Mouse (Mus musculus) stomach, postnatal 0 days (tissue): Measurements from ENCODE around the gene Gm27029. TPM values are rescaled to one million over a fixed set of nuclear protein-coding genes. Genes with fewer than 3 reads are reported as not detected.

ENCODE experiments used
- ATAC-seq: fragments of 200-750 bp; cut with Nextera tagmentation; 2 replicates; pipeline ENCODE4 v1.8.0; 2017; ENCODE audit not compliant: low FRiP score, low TSS enrichment
- DNase-seq: peaks from one replicate; pipeline ENCODE4 v3.0.0-alpha.2; 2016; ENCODE audit warnings: low spot score
- H3K27ac ChIP-seq: fragments of 300-500 bp; sonication (generic); replicated peaks from 2 replicates; pipeline ENCODE4 v1.5.1; 2014; ENCODE audit warnings: mild to moderate bottlenecking, control low read depth
- H3K27me3 ChIP-seq: fragments of 300-500 bp; sonication (generic); 2 replicates; pipeline ENCODE4 v1.6.1; 2014; ENCODE audit warnings: low read length; ENCODE audit not compliant: control insufficient read depth, insufficient read depth
- H3K36me3 ChIP-seq: fragments of 300-500 bp; sonication (generic); 2 replicates; pipeline ENCODE4 v1.6.1; 2014; ENCODE audit warnings: low read length, mixed read lengths; ENCODE audit not compliant: control insufficient read depth, insufficient read depth
- H3K4me1 ChIP-seq: fragments of 300-500 bp; sonication (generic); replicated peaks from 2 replicates; pipeline ENCODE4 v1.6.1; 2014; ENCODE audit warnings: antibody characterized with exemption; ENCODE audit not compliant: control insufficient read depth, insufficient read depth
- H3K4me2 ChIP-seq: fragments of 300-500 bp; sonication (generic); replicated peaks from 2 replicates; pipeline ENCODE4 v1.6.1; 2014; ENCODE audit warnings: low read depth, mild to moderate bottlenecking, control low read depth, moderate library complexity
- H3K4me3 ChIP-seq: fragments of 300-500 bp; sonication (generic); 2 replicates; pipeline ENCODE4 v1.5.1; 2014; ENCODE audit warnings: low read depth, low read length, control low read depth
- H3K9ac ChIP-seq: fragments of 300-500 bp; sonication (generic); 2 replicates; pipeline ENCODE4 v1.6.1; 2014; ENCODE audit warnings: mild to moderate bottlenecking, low read length, control low read depth, mixed read lengths
- H3K9me3 ChIP-seq: fragments of 300-500 bp; sonication (generic); 2 replicates; pipeline ENCODE4 v1.6.1; 2016; ENCODE audit warnings: low read length; ENCODE audit not compliant: control insufficient read depth
- CTCF ChIP-seq: IDR thresholded peaks from 2 replicates; pipeline ENCODE4 v1.5.1; 2016; ENCODE audit warnings: antibody characterized with exemption, low read depth, mild to moderate bottlenecking, moderate library complexity
- EP300 ChIP-seq: optimal IDR thresholded peaks from 2 replicates; pipeline ENCODE3; 2016; ENCODE audit warnings: antibody characterized with exemption
- WGBS: fragments of 180-500 bp; shearing (Covaris S2); extraction: QIAGEN DNeasy Blood & Tissue Kit; methylation state at CpG from one replicate; pipeline ENCODE4 v1.1.7; 2014; 5-methylcytosine and 5-hydroxymethylcytosine counted together
- polyA plus RNA-seq: library from polyadenylated mRNA; unstranded; fragments of >200 nt; fragmentation: Nextera tagmentation; extraction: Ambion mirVana; gene quantifications from 2 replicates; pipeline ENCODE4 v1.2.1, GENCODE M21; 2015

Gene Gm27029
- polyA plus RNA-seq, 1 experiment from 2014 or later, result 3.1 TPM

DNA sequence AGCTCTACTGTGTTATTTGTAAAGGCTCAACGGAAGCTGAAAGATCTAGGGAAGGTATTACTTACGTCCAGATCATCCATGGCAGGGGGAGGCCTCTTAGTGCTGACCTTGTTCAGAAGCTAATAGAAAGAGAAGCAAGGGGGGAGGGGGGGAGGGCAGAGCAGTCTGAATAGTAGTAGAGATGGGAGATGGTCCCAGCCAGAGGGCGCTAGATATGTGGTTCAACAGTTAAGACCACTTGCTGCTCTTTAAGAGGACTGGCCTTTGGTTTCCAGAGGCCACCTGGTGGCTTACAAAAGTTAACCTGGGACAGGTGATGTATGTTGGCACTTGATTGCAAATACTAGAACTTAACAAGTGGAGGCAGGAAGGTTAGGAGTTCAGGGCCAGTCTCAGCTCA lies 5.0 kb downstream of the Gm27029 start:
- 39% methylated on average over 3 of the region's 3 CpGs for WGBS
- H3K36me3 ChIP-seq, result no peaks in the 10 kb centered on the region
- H3K27me3 ChIP-seq, result no peaks in the 10 kb centered on the region
- ATAC-seq (no peak), DNase-seq (no peak)
- peak; percentile 53 for TF ChIP-seq CTCF
- TF ChIP-seq EP300, result no peak
- no peak overlapping the region for H3K4me2 ChIP-seq
- H3K4me1 ChIP-seq, result no peaks in the 10 kb centered on the region
- H3K9ac ChIP-seq, result no peak overlapping the region
- H3K9me3 ChIP-seq, result no peaks in the 10 kb centered on the region
- no peak overlapping the region for H3K27ac ChIP-seq
- H3K4me3 ChIP-seq, result no peak overlapping the region

DNA sequence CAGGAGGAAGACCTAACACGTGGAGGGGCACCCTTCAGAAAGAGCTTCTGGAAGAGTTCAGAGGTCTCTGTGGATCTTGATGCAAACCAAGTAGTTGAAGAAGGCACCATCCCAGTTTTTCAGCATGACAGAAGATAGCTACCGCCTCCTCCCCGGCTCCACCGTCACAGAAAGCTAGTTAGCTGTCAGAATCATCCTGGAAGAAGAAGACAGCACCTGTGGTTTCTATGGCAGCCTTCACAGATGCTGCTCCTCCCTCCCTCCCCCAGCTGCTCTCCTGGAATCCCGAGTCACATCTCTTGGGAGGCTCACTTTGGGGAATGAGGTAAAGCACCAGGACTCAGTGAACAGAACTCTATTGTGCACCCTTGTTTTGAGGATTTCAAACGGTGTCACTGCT lies 5.6 kb downstream of the Gm27029 start:
- Histone ChIP-seq H3K4me3 (no peak overlapping the region), H3K9ac (no peak overlapping the region), H3K4me1 (no peaks in the 10 kb centered on the region), H3K27ac (no peak overlapping the region), H3K36me3 (peaks cover under 1% of the 10 kb centered on the region; the same call in 1 of the 2 replicates), H3K4me2 (no peak overlapping the region), H3K27me3 (no peaks in the 10 kb centered on the region), H3K9me3 (no peaks in the 10 kb centered on the region)
- no peak for DNase-seq
- no peak for ATAC-seq
- no peak for TF ChIP-seq EP300
- no peak for TF ChIP-seq CTCF
- 63% methylated on average over 6 of the region's 6 CpGs for WGBS

- DNase-seq, result peak; percentile 83
- H3K9ac ChIP-seq, result peak within 1 kb of the TSS; percentile 75
- no peaks in the 10 kb centered on the region for H3K9me3 ChIP-seq
- ATAC-seq, result peak; percentile 78
- no peak for TF ChIP-seq EP300
- TF ChIP-seq CTCF, result no peak
- no peaks in the 10 kb centered on the region for H3K27me3 ChIP-seq
- peaks cover 5% of the 10 kb centered on the region; the same call in 1 of the 2 replicates for H3K36me3 ChIP-seq
- no peaks in the 10 kb centered on the region for H3K4me1 ChIP-seq
- WGBS, result under 1% methylated on average over 45 of the region's 45 CpGs
- peak within 1 kb of the TSS; percentile 80 for H3K4me2 ChIP-seq
- peak within 1 kb of the TSS; percentile 67 for H3K27ac ChIP-seq
- H3K4me3 ChIP-seq, result peak within 1 kb of the TSS; percentile 80
Measured at GRCm38 (mm10) chr11:101417101-101417855, 7.3 kb downstream of the Gm27029 start, which contains the start of gene Aarsd1. TSS of gene Aarsd1 (minus strand) at chr11:101417615.

- Histone ChIP-seq H3K4me2 (peak overlapping the region; percentile 80), H3K36me3 (peaks cover 5% of the 10 kb centered on the region; the same call in 1 of the 2 replicates), H3K4me1 (no peaks in the 10 kb centered on the region), H3K9ac (peak overlapping the region; percentile 75), H3K27ac (peak overlapping the region; percentile 67), H3K27me3 (no peaks in the 10 kb centered on the region), H3K9me3 (no peaks in the 10 kb centered on the region), H3K4me3 (peak overlapping the region; percentile 80)
- DNase-seq, result no peak
- no peak for TF ChIP-seq CTCF
- no peak for TF ChIP-seq EP300
- ATAC-seq, result peak; percentile 26; the same call in 1 of the 2 replicates
- WGBS, result 2% methylated on average over 11 of the region's 11 CpGs
Measured at GRCm38 (mm10) chr11:101416433-101417100, 8.0 kb downstream of the Gm27029 start.

- ATAC-seq, result no peak
- DNase-seq, result no peak
Measured at GRCm38 (mm10) chr11:101415306-101415705, 9.3 kb downstream of the Gm27029 start.

GRCm38 (mm10) chr11:101395110-101395509 lies 29.5 kb downstream of the Gm27029 start:
- Histone ChIP-seq H3K9me3 (no peaks in the 10 kb centered on the region), H3K27ac (no peak overlapping the region), H3K4me3 (no peak overlapping the region), H3K4me1 (no peaks in the 10 kb centered on the region), H3K36me3 (no peaks in the 10 kb centered on the region), H3K27me3 (no peaks in the 10 kb centered on the region), H3K9ac (no peak overlapping the region), H3K4me2 (no peak overlapping the region)
- DNase-seq (peak; percentile 80), ATAC-seq (peak; percentile 53; the same call in 1 of the 2 replicates)
- TF ChIP-seq EP300, result no peak
- TF ChIP-seq CTCF, result peak; percentile 99
- 1% methylated on average over 8 of the region's 8 CpGs for WGBS

More at GRCm38 (mm10) chr11:101415306-101415705, 9.3 kb downstream of the Gm27029 start:
- Histone ChIP-seq H3K4me3 (no peak overlapping the region), H3K27ac (no peak overlapping the region), H3K4me2 (no peak overlapping the region), H3K4me1 (no peaks in the 10 kb centered on the region), H3K9me3 (no peaks in the 10 kb centered on the region), H3K36me3 (peaks cover 12% of the 10 kb centered on the region; the same call in 1 of the 2 replicates), H3K9ac (no peak overlapping the region), H3K27me3 (no peaks in the 10 kb centered on the region)
- 83% methylated on average over 2 of the region's 2 CpGs for WGBS
- TF ChIP-seq CTCF (peak; percentile 43), EP300 (no peak)
